Mouse (Mus musculus) lung, adult 18-20 months (tissue): Measurements from ENCODE around the gene Hist1h1c.
"Not testable (repeated sequence)": the region's sequence is repeated elsewhere in the genome, so short reads cannot be mapped to it uniquely, and the experiment has no call there.

Experiments
- DNase-seq, 2 experiments: peaks; one replicate each; pipeline ENCODE4 v3.0.0; 2022; ENCODE audit warnings: mixed read lengths in 2 of 2

Hist1h1c gene

DNA sequence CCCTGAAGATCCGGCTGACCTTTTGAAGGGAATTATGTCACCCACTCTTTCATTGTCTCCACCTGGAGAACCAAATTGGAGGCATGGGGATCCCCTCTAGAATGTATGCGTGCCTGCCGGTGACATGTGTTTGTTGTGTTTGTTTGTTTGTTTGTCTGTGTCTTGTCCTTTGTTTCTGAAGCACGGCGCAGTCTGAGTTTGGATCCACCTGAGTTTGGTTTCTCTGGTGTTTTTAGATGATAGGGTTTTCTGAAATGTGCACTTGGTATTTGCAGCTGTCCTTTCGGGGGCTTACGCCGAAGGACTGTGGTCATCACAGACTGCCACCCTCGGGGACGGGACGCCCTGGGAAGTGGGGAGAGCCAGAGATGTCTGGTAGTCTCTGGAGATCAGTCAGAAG, 21.4 kb upstream of the Hist1h1c start:
- no peak for DNase-seq

DNA sequence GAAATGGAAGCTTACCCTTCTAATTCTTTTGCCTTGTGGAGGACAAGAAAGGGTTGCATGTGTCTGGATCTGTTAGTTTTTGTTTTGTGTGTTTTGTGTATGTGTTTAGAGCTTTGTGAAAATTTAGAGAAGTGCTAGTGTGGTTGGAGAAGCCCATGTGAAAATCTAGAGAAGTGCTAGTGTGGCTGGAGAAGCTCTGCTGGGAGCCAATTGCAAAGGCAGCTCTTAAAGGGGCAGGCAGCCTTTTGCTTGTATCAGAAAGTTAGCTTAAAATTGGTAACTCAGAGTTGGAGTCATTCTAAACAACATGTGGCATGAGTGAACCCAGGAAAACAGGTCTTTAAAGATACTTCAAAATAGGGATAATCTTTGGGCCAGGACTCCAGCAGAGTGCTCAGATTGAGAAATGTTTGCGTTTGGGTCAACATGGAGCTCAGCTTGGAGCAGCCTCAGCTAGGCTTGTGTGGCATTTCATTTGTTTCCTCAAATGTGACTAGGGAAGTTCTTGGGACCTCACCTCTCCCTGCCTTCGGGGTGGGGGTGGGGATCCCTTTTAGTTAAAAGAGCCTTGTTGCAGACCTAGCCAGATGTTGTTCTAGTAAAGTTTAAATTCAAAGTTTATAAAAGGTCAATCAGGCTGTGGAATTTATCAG, 20.9 kb upstream of the Hist1h1c start:
- DNase-seq: not testable (repeated sequence)

DNA sequence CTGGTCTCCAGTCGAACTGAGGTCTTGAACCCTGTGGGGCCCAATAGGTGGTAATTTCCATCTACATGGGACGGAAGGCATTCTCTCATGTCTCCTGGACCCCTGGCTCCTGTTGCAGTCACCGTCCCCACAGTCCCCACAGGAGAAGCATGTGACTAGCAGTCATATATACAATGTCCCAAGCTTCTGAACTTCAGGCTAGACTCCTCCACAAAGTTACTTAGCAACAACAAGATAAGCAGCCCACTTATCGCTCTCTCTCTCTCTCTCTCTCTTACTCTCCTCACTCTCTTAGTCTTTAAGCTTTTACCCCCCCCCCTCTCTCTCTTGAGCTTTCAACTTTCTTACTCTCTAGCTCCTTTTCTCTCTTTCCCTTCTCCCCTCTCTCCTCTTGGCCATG, 14.4 kb upstream of the Hist1h1c start:
- no peak for DNase-seq

DNA sequence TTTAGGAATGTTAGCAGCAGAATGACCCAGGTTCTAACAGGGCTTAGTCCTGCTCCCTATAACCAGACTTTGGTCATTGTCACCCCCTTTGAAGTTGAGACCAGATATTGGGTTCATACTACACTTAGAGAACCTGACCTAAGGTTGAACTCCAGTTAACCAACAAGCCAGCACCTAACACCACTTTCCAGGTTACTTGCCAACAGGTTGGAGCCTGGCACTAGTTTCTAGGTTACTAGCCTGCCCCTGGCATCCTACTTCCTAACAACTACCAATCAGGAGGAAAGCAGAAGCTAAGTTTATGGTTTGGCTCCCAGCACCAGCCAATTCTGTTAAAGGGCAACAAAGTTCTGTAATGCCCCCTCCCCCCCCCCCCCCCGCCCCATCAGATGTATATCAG, 13.4 kb upstream of the Hist1h1c start:
- no peak for DNase-seq

DNA sequence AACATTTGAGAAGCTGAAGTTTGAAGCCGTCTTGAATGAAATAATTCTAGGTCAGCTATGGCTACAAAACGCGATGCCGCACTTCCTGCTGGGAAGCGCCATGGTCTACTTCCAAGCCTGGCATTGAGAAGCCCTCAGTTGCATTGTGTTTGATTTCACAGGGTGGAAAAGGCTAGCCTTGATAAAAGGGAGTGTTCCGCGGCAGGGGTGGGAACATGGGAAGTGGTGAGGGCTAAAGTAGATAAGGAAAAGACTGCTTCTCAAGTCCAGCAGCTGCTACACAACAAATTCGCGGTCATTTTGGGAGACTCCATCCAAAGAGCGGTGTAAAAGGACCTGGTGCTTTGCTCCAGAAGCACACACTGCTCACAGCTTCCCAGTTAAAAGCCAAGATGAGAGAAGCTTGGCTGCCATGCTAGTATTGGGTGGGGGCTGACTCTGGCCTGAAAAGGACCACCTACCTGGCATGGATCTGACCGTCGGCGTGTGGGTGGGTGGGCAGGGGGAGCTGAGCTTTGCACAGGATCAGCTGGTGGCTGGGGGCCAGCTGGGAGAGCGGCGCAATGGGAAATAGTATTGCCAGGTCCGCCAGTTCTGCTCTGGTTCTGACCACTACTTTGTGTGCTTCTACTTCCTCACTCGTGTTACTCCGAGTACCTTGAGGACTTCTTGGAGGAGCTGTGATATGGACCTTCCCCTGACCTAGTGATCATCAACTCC, 10.0 kb upstream of the Hist1h1c start:
- DNase-seq: no peak

DNA sequence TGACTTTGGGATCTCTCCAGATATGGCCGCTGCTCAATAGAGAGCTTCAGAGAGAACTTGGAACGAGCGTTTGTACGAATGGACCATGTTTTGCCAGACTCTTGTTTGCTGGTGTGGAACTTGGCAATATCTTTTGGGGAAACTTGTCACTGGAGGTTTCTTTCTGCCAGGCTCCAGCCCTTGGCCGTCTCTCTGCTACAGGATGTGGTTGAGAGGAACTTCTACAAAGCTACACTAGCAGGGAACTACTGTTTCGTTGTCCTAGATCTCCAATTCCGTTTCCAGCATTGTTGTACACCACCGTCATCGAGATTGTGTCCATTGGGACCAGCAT, 9.4 kb upstream of the Hist1h1c start:
- no peak for DNase-seq

DNA sequence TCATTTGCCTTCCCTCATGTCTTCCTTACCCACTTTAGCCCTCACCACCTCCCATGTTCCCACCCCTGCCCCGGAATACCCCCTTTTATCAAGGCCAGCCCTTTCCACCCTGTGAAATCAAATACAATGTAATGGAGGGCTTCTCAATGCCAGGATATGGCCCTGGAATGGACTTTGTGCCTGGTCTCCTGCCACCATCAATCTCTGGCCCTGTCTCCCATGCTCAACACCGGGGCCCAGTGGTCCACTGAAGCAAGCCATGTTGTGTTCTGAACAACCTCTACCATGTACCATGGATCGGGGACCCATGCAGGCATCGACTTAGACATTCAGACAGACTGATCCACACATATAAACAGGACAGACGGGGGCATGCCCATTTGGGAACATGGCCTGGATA, 8.9 kb upstream of the Hist1h1c start:
- DNase-seq: no peak

DNA sequence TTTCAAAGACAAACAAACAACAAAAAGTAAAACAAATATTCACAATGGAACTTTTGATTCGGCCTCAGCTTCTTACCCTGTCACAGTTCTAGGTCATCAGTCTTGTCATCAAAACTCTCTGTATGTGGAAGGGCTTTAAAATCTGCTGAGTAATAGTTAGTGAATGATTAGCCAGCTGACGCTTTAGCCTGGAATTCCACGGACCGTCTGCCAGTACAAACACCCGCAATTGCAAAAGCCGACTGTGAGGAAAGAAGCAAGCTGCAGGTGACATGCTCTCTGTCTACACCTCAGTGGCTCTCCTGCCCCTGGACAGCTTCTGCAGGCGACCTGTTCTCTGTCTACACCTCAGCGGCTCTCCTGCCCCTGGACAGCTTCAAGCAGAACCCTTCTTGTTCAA, 8.1 kb upstream of the Hist1h1c start:
- DNase-seq: peak; percentile 68 to 80

DNA sequence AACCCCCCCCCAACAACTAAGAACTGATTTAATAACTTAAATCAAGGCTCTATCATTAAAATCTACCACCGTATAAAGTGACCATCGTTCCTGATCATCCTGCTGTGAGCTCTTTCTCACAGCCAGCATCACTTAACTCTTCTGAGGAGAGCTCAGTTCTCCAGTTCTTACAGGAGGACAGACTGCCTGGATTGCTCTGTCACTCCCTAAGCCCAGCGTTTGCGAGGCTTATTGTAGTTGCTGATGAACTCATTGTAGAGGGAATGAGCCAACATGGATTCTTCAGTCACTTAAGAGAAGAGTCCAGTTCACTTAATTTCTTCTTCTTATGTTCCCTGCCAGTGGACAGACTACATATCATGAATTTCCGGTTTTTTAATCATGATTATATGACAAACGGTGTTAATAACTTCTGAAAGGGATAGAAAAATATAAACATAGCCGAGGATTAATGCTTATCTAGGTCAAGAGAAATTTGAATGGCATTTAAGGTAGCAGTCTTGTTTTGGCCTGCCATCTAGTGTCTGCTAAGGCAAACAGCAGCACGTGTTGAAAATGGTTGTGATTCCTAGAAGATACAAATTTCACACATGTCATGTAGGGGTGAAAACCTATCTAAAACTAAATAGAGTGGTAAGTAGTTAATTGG, 6.3 kb upstream of the Hist1h1c start:
- DNase-seq: peak in 1 of 2 experiments; percentile 28

DNA sequence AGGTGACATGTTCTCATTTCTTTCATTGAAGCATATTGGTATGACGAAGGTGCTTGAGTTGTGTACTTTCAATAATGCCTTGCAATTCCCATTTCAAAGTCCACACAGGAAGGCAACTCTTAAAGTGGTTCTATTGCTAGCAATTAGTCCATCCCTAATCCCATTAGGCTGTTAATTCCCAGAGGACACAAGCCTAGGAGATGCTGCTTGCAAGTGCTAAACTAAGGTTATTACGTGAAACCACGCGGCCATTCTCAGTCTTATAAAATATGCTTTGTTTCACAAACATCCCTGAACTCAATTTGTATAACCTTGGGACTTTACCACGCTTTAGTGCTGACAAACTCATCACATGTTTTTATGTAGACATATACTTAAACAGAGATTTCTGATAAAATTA, 1.5 kb upstream of the Hist1h1c start:
- no peak for DNase-seq

DNA sequence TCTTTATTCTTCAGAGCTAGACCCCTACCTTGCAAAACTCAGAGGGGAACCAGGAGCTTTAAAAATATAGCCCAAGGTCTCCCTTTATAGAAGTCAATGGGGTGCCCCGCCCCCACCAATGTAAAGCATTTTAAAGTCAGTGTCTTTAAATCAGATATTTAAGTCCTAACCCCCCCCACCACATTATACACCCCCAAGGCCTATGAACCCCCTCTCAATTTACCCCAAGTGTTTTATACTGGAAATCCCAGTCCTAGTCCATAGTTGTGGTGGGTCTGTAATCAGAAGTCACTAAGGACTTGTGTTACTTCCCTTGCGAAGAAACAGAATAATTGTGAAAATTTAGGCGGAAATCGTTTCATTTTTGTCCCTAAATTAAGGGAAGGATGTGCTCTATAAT, 567 bp upstream of the Hist1h1c start:
- no peak for DNase-seq

DNA sequence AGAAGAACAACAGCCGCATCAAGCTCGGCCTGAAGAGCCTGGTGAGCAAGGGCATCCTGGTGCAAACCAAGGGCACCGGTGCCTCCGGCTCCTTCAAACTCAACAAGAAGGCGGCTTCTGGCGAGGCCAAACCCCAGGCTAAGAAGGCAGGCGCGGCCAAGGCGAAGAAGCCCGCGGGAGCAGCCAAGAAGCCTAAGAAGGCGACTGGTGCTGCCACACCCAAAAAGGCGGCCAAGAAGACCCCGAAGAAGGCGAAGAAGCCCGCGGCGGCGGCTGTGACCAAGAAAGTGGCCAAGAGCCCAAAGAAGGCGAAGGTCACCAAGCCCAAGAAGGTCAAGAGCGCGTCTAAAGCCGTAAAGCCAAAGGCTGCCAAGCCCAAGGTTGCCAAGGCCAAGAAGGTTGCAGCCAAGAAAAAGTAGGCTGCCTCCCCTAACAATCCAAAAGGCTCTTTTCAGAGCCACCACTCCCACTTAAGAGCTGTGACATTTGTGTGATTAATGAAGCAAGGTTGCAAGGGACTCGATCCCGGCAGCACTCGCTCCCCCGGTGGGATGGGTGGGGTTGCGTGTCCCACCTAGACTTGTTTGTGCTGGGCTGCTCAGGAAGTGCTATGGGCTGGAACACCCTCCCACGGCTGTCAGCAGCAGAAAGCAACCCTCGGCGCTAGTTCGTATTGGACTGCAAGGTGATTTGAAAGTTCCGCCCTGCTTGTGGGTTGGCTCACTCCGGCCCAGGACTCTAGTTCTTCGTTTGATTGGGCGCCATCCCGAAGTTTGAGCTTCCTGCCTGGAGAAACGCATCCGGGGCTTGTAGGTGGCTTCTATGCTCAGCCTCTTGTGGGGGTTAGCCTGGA, 687 bp downstream of the Hist1h1c start:
- peak; percentile 97 for DNase-seq

DNA sequence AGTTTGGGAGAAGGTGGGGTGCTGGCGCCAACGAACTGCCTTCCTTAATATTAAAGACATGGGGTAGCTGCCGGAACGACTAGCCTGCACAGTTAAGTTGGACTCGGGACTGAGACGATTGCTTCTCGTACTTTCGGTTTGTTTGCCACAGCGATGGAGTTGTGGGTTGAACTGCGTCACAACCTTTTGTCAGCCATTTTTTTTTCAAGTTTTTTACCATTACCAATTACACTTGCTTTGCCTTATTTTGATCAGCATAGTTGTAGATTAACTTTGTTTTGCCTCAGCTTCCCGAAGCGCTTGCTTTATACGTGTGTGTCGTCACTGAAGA, 1.3 kb downstream of the Hist1h1c start:
- DNase-seq: no peak

DNA sequence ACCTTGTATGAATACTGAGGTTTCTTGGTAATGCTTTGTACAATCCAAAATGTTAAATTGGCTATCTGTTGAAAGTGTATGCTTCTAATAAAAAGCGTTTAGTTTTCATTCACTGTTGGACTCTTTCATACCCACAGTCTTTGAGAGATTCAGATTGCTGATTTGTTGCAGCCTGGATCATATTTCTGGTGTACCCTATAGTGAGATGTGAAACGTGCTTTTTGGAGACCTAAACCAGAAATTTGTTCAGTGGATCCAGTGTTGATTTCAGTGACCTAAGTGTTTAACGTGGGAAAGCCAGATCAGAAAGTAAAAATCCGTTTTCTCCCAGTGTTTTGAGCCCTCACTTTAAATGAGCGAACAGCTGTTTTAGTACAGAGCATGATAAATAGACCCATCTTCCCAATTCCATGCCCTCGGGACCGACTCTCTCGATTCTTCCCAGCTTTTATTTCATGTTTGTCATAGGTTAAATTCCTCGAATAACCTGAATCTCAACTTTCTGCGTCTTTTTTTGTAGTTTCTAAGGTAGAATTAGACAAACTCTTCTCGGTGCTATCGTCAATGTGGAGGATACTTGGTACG, 1.7 kb downstream of the Hist1h1c start:
- DNase-seq: no peak

DNA sequence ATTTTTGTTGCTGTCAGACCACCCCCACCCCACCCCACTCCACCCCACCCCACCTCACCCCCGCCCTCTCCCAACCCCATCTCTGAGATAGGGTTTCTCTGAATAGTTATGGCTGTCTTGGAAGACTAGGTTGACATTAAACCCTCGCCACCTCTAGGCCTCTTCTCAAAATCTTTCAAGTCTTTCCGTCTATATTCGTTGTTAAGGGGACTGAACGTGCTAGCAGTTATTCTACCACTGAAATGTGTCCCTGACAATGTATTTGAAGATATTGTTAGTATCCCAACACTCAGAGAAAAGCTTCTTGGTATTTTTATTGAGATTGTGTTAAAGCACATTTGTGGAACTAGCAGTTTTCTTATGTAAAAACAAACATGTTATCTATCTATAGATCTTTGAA, 2.3 kb downstream of the Hist1h1c start:
- no peak for DNase-seq

DNA sequence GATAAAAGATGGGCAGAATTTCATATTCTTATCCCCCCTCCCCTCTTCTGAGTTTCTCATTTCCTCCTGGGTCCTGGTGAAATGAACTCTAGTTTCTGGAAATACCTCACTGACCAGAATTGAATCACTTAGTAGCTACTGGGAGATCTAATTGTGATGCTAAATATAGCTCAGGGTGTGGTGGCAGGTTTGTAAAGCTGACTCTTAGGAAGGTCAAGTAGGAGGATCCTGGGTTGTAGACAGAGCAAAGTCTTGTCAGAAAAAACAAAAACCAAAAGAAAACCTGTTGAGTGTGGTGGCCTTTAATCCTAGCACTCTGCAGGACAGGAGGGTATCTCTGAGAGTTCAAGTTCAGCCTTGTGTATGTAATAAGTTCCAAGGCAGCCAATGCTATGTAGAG, 3.4 kb downstream of the Hist1h1c start:
- no peak for DNase-seq

DNA sequence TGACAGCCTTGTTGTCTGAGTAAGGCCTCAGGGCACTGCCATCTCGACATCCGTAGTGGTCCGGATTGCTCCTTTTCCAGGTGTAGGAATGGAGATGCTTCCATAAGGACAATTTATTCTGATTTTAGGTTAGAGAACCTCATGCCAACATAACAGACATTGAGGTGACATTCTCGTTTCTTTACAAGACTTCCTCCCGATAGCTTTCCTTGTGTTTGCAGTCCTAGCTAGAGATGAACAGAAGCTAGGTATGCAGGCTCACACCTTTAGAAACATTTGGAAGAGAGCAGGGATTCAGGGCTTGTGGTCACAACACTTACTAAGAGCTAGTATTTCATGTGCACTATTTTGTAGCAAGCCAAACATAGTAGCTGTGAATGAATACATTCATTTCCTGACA, 4.6 kb downstream of the Hist1h1c start:
- DNase-seq: no peak

DNA sequence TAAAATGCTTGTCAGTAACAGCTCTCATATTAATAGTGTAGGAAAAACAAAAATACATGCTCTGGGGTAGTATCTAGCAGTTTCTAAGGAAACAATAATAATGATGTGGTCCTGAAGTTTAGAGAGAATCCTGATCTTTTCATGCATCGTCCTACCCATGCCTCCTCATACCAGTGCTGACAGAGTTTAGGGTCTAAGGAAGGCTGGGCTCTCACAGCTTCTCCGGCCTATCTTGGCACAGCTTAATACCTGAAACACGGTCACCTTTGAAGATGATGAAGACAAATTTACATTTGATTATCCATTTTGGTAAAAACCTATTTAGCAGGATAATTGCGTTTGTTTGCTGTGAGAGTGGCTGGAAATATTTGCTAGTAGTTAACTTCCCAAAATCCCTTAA, 5.4 kb downstream of the Hist1h1c start:
- no peak for DNase-seq

DNA sequence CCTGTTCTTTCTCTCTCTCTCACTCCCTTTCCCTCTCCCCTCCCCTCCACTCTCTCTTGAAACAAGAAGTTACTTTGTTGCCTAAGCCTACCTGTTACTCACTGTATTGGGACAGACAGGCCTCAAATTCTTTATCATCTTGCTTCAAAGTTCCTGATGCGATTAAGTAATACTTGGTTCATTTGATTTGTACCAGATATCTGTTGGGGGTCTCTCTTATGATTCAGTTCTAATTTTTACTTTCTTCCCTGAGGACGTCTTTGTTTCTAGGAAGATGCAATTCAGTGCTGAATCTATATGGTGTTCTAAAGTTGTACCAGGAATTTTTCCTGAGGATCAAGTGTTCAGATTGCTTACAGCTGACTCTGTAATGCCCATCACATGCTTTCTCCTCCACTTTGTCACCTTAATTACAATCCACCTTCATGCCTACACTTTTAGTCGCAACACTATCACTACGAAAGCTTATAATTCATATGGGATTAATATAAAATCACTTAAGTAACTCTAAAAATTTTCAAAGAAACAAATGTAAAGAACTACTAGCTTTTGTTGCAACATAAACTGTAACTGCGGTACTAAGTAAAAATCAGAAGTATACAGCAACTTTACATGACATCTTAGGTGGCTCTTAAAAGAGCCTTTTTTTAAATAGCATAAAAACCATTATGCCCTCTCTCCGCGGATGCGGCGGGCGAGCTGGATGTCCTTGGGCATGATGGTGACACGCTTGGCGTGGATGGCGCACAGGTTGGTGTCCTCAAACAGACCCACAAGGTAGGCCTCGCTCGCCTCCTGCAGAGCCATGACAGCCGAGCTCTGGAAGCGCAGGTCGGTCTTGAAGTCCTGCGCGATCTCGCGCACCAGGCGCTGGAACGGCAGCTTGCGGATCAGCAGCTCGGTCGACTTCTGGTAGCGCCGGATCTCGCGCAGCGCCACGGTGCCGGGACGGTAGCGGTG, 6.1 kb downstream of the Hist1h1c start:
- no peak for DNase-seq

DNA sequence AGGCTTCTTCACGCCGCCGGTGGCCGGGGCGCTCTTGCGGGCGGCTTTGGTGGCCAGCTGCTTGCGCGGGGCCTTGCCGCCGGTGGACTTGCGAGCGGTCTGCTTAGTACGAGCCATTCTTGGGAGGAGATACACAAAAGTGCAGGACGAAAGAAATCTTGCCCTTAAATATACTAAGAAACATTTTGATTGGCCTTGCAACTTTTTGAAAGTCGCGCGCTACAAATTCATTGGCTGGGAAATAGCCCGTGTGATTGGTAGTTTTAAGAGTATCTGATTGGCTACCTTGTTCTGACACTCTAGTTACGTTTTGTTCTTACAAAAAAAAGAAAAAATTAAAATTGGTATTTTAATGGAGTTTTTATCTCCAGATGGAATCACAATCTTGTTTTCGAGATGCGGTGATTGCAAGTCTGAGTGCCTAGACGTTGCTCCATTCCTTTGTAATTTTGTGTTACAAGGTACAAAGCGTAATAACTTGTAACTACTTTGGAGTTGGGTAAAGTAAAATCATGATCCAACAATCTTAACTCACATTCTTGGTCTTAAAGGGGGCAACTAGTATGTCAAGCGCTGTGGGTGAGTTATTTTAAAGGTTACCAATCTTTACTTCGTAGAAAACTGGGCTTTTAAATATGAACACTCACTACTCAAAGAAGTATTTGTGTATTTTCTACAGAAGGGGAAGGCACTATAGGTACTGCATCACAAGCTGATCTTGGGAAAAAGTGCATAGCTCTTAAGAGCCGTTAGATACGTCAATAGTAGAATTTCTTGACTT, 7.0 kb downstream of the Hist1h1c start, which contains the start of gene Hist1h3c:
Gene Hist1h3c (minus strand): TSS at position 222 of the 781 bp plus-strand sequence.
- DNase-seq: peak; percentile 79 to 84
